In genomic region chr9:120582619-120583308, GRCm38 (mm10) we compare ENCODE assay signal across 8 mouse cellular contexts. TPM values are rescaled to one million over a fixed set of nuclear protein-coding genes. Genes with fewer than 3 reads are reported as not detected.
DNase-seq lines count a peak whose midpoint lies in the region; ATAC-seq and TF ChIP-seq lines count a peak whose summit lies in the region.

No protein-coding gene starts in this region.

- DNase-seq in Patski (ENCODE audit: low read depth, low spot score): no peak
- peak; percentile 80 to 90 for DNase-seq in cerebellum, postnatal 25 days
- peak; percentile 79 to 83 for DNase-seq in frontal cortex, postnatal 25 days (ENCODE audit: low spot score in 2 of 2)
- peak; percentile 92 for DNase-seq in hindbrain, embryonic 14.5 days (ENCODE audit: low spot score)
- peak; percentile 82 to 83 for DNase-seq in layer of hippocampus, postnatal 36 days
- peak; percentile 92 for DNase-seq in lung, postnatal 25 days (ENCODE audit: low spot score)
- peak; percentile 74 for DNase-seq in retina, adult 2 months (ENCODE audit: low read depth, low spot score)
- peak; percentile 92 for DNase-seq in thymus, postnatal 25 days

- peak; percentile 81 for TF ChIP-seq CTCF in Patski (IDR thresholded peaks at IDR 0.05)

- peak overlapping the region; percentile 57 for H3K4me2 ChIP-seq in hindbrain, embryonic 14.5 days (replicated peaks)

- POLR2A ChIA-PET in Patski (lab: Charles Lee): interaction anchor here (0.6 to 2.5 kb wide), 2 partner anchors 11 to 636 kb away, joined by 5 to 8 read pairs; partner anchors contain the start of gene Rpl14

- H3K4me1 ChIP-seq in hindbrain, embryonic 14.5 days (replicated peaks; ENCODE audit: control insufficient read depth, insufficient read depth, low read length): peaks cover 3% of the 10 kb centered on the region

- H3K9me3 ChIP-seq in hindbrain, embryonic 14.5 days (ENCODE audit: control insufficient read depth, low read length): no peaks in the 10 kb centered on the region

- 15% methylated on average over 28 of the region's 28 CpGs for WGBS in hindbrain, embryonic 14.5 days

- H3K4me3 ChIP-seq in hindbrain, embryonic 14.5 days (replicated peaks; ENCODE audit: low read length): peak overlapping the region; percentile 19

- no peaks in the 10 kb centered on the region for H3K27me3 ChIP-seq in Patski
- no peaks in the 10 kb centered on the region for H3K27me3 ChIP-seq in hindbrain, embryonic 14.5 days (ENCODE audit: control insufficient read depth, insufficient read depth, low read length)

- ATAC-seq in Patski: peak; percentile 83
- peak; percentile 86 for ATAC-seq in hindbrain, embryonic 14.5 days (ENCODE audit: low FRiP score)

- in situ Hi-C loops in Patski (cut with MboI; ENCODE audit: low pct_unique_long_range_greater_than_20kb): no loop called here

- no peaks in the 10 kb centered on the region for H3K36me3 ChIP-seq in hindbrain, embryonic 14.5 days (replicated peaks; ENCODE audit: control insufficient read depth, insufficient read depth)

- H3K27ac ChIP-seq in hindbrain, embryonic 14.5 days: no peak overlapping the region; the same call in 1 of the 2 replicates

- H3K9ac ChIP-seq in hindbrain, embryonic 14.5 days: peak overlapping the region; percentile 45

- CTCF ChIA-PET in Patski (lab: Charles Lee): interaction anchor here (0.7 to 2.3 kb wide), 7 partner anchors 9 to 632 kb away, joined by 3 to 23 read pairs (median 6); no protein-coding TSS in a partner anchor

RNA-seq across cellular contexts. Expression of gene Rpl14, which starts 11.5 kb away (rescaled TPM):
- 525 TPM for polyA plus RNA-seq in Patski (2021)
- polyA plus RNA-seq in hindbrain, embryonic 14.5 days (2014; fragmentation: Nextera tagmentation; extraction: Ambion mirVana): 478 and 522 TPM in 2 replicates
- total RNA-seq in layer of hippocampus, postnatal 36 days (2021): 100 to 1,000 TPM; 302 to 311 TPM

RNA-seq across cellular contexts. Expression of gene Entpd3, which starts 43.1 kb away (rescaled TPM):
- polyA plus RNA-seq in Patski (2021): not detected
- polyA plus RNA-seq in hindbrain, embryonic 14.5 days (2014; fragmentation: Nextera tagmentation; extraction: Ambion mirVana): 4.3 and 4.4 TPM in 2 replicates
- total RNA-seq in layer of hippocampus, postnatal 36 days (2021): 1 to 10 TPM; 7.0 to 7.4 TPM
